Comparison of ENCODE assay signal across 9 mouse cellular contexts in the genomic region with DNA sequence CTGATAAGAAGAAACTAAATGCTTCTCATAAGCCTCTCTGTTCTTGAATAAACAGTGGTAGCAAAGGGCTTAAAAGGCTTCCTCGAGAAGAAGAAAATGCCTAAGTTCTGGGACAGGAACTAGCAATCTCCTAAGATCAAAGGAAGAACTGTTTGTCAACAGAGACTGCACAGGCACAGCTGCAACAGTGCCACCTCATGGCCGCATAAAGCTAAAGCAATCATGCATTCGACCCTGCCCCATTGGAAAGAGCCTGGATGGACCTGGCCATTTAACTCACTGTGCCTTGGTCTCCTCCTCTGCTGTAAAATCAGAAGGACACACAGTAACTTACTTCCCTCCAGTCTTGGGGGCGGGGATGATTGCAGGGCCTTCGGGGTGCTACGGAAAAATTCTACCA.
DNase-seq lines count a peak whose midpoint lies in the region; ATAC-seq and TF ChIP-seq lines count a peak whose summit lies in the region.
"Had no signal": no experiment of that assay in that cellular context is flagged by ENCODE, and none has a peak within 500 bp of the region (broad histone marks: within the 10 kb centered on the region; RNA-seq: fewer than 3 reads in every experiment).

No protein-coding gene starts in this region.

- H3K9me3 ChIP-seq in intestine, postnatal 0 days (ENCODE audit: control insufficient read depth), result no peaks in the 10 kb centered on the region
- H3K9me3 ChIP-seq in intestine, embryonic 16.5 days (ENCODE audit: control insufficient read depth, low read length), result no peaks in the 10 kb centered on the region
- H3K9me3 ChIP-seq: liver, embryonic 13.5 days had no signal

- ATAC-seq in intestine, postnatal 0 days, result no peak
- no peak for ATAC-seq in intestine, embryonic 16.5 days

- H3K4me3 ChIP-seq in intestine, postnatal 0 days (ENCODE audit: low read depth, low read length), result no peak overlapping the region
- no peak overlapping the region for H3K4me3 ChIP-seq in intestine, embryonic 16.5 days (ENCODE audit: low read length)
- H3K4me3 ChIP-seq: liver, embryonic 13.5 days had no signal

- no peaks in the 10 kb centered on the region for H3K4me1 ChIP-seq in intestine, postnatal 0 days (replicated peaks; ENCODE audit: control insufficient read depth, insufficient read depth, low read length)
- peaks cover 3% of the 10 kb centered on the region; the same call in 1 of the 2 replicates for H3K4me1 ChIP-seq in intestine, embryonic 16.5 days (ENCODE audit: control insufficient read depth, insufficient read depth, low read length)

- H3K9ac ChIP-seq in intestine, postnatal 0 days (ENCODE audit: low read depth, low read length), result no peak overlapping the region
- no peak overlapping the region for H3K9ac ChIP-seq in intestine, embryonic 16.5 days (ENCODE audit: low read depth, low read length)
- H3K9ac ChIP-seq: liver, embryonic 13.5 days had no signal

- peak; percentile 85 for TF ChIP-seq CTCF in intestine, postnatal 0 days (IDR thresholded peaks at IDR 0.05; ENCODE audit: low read depth)

- H3K36me3 ChIP-seq in intestine, postnatal 0 days (ENCODE audit: control insufficient read depth, insufficient read depth), result no peaks in the 10 kb centered on the region
- no peaks in the 10 kb centered on the region for H3K36me3 ChIP-seq in intestine, embryonic 16.5 days (ENCODE audit: control insufficient read depth, insufficient read depth, low read length)
- H3K36me3 ChIP-seq: liver, embryonic 13.5 days had no signal

- H3K27ac ChIP-seq in intestine, postnatal 0 days (ENCODE audit: low read depth, low read length), result no peak overlapping the region
- no peak overlapping the region for H3K27ac ChIP-seq in intestine, embryonic 16.5 days (ENCODE audit: low read length)
- H3K27ac ChIP-seq: liver, embryonic 13.5 days had no signal

- peak; percentile 27 to 45 for DNase-seq in CD8-positive naive resting alpha-beta T cell, adult 2 months (ENCODE audit: low read depth in 2 of 2, low spot score in 2 of 2)
- peak; percentile 67 for DNase-seq in adrenal gland, postnatal 14 days
- DNase-seq in heart, adult 9 months (ENCODE audit: low spot score in 2 of 2), result peak; percentile 31 to 32
- DNase-seq in lung, postnatal 25 days (ENCODE audit: low spot score), result peak; percentile 59
- DNase-seq in thymus, postnatal 14 days, result peak; percentile 72
- DNase-seq in right cerebral cortex, postnatal 25 days, result no peak
- DNase-seq: liver, embryonic 13.5 days had no signal

- H3K27me3 ChIP-seq in intestine, postnatal 0 days (replicated peaks; ENCODE audit: control insufficient read depth, insufficient read depth, low read length), result no peaks in the 10 kb centered on the region
- no peaks in the 10 kb centered on the region for H3K27me3 ChIP-seq in intestine, embryonic 16.5 days (replicated peaks; ENCODE audit: control insufficient read depth, insufficient read depth, low read length)

- WGBS in intestine, postnatal 0 days, result 40% methylated on average over 6 of the region's 6 CpGs
- whole genome bisulfite sequencing in intestine, embryonic 16.5 days, result 44% methylated on average over 6 of the region's 6 CpGs

- no peak overlapping the region for H3K4me2 ChIP-seq in intestine, postnatal 0 days (replicated peaks; ENCODE audit: low read depth)
- H3K4me2 ChIP-seq in intestine, embryonic 16.5 days (ENCODE audit: low read depth, low read length), result no peak overlapping the region
- H3K4me2 ChIP-seq: liver, embryonic 13.5 days had no signal
